Mouse (Mus musculus) heart, postnatal 4 days (tissue): ENCODE results near the gene Cdh12. TPM values are rescaled to one million over a fixed set of nuclear protein-coding genes. Genes with fewer than 3 reads are reported as not detected.
"Not testable (repeated sequence)": the region's sequence is repeated elsewhere in the genome, so short reads cannot be mapped to it uniquely, and the experiment has no call there.

Experiments
- DNase-seq: peaks from one replicate; pipeline ENCODE4 v3.0.0; 2021
- total RNA-seq, 2 experiments: library from RNA; stranded (reverse); gene quantifications; 2 replicates each; pipeline ENCODE4 v1.2.3; 2021

The Cdh12 gene
- under 1 TPM; 0.11 to 0.14 TPM for total RNA-seq

DNA sequence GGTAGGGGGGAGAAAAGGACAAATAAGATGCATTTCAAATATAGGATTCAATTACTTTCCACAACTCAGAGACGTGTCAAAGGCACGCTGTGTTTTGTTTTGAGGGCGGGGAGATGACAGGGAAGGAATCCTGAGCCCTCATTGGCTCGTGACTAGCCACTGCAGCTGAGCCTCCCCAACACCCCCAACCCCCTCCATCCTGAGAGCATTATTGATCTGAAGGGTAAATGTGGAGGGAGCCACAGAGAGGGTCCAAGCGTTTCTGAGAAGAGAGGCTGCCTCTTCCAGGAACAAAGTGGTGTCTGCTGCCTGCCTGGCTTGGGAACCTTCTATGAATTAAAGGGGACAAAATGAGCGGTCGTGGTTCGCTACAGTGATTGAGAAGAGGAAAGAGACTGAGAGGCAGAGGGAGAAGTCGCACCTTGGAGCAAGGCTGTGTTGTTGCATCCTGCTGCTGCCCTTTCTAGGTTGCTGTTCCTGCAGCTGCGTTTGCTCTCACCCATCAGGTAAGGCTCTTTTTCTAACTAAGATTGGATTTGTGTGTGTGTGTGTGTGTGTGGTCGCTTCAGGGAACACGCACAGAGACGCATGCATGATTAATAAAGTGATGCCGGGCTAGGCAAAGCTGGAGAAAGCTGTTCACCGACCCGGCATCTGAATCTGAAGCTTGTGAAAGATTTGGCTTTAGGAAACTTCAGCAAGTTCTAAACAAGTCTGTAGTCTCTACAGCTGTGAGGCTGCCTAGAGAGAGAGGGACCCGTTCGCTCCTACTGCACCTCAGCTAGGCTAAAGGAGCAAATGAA is at the start of gene Cdh12:
Gene Cdh12 (plus strand): TSS at position 405 of the 803 bp plus-strand sequence.
- DNase-seq = no peak

DNA sequence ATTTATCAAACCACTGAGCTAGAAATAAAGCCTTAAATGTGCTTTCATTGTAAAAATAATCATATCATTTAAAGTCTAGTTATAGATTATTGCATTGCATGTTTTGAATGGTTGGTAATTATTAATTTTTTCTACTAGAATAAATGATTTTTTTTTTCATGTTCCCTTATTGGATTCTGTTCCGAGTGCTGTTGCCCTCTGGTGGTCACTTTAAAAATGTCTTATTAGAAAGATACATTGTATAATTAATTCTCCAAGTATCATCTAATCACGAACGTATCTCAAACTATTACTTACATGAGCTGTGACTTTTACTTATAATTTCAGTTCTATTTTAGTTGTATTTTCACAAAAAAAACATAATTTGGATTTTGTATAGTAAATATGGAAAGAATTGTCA is 45.5 kb upstream of the Cdh12 start:
- no peak for DNase-seq

GRCm38 (mm10) chr15:20413397-20413796 is 35.7 kb upstream of the Cdh12 start:
- no peak for DNase-seq

DNA sequence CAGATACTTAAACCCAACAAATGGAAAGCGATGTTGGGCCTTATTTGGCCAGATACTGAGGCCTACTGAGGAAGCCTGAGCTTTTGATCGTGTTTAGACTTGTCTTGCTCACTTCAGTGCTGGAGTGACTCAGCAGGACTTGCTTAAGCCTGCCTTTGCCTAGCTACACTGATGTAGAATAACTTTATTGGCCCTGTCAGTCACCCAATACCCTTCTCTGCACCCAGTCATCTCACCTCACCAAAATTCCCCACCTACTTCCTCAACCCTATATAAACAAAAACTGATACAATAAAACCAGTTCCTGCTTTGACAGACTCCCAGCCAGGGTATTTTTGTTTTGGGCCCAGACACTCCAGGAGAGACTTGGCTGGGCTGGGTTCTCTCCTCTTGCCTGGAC is 12.7 kb upstream of the Cdh12 start:
- no peak for DNase-seq

GRCm38 (mm10) chr15:20450558-20450957 is 1.5 kb downstream of the Cdh12 start:
- no peak for DNase-seq

DNA sequence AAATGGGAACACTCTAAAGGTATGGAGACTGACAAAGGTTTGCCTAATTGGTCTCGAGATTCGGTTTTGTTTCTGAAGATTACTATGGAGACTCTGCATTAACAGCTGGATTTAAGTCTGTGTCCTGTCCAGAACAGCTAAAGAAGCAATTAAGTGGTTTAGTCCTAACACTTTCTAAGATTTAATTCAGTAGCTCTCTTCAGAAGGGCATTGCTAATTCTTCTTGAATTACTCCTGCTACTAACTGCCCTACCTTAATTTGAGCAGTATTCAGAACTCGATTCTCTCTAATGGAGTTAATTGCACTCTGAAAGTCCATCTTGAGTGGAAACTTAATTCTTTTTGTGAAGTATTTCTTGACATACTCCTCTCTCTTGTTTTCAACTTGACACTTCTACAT is 9.4 kb downstream of the Cdh12 start:
- DNase-seq = no peak

DNA sequence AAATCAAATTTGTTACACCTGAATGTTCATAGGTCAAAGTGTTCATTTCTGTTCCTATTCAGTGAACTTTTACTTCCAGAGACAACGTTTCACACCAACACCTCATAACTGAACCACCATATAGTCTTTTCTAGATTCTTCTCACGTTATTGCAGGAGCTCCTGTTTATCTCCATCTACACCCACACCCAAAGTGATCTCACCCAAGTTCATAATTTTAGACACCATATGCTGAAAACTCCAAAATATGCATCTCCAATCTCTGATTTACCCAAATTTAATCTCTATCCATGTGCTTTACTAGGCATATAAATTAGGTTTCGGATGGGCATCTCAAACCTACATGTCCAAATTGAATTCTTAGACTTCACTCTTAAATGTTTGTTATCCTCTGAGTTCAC is 13.4 kb downstream of the Cdh12 start:
- no peak for DNase-seq

DNA sequence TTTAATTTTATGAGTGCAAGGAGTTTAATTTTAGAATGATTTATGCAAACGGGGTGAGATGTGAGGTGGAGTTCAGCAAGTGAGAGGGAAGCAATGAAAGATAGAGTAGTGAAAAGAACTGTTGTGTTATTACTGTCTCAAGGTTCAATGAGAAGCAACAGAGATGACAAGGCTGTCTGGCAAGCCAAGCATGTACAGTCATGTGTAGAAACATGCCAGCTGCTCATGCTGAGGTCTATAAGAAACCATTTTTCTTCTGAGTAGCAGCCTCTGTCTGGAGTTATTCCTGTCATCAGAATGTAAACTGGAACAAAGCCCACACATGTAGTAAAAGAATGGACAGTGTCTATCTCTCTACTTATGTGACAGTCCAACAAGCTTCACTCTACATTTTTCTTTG is 14.5 kb downstream of the Cdh12 start:
- DNase-seq = no peak

DNA sequence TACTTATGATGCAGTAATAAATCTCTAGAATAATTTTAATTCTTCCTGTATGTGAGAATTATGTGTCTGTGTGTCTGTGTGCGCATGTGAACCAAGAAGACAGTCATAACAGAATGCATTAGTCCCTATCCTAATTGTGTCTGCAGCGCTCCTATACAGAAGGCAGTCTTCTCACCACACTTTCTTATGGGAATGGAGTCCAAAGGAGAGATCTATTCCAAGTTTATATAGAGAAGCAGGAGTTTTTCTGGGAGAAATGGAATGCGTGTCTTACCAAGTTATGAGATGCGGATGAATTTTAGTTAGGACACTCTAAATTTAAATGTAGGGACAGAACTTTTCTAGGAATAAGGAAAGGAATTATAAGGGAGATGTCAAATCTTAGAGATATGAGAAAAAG is 101.9 kb downstream of the Cdh12 start:
- no peak for DNase-seq

DNA sequence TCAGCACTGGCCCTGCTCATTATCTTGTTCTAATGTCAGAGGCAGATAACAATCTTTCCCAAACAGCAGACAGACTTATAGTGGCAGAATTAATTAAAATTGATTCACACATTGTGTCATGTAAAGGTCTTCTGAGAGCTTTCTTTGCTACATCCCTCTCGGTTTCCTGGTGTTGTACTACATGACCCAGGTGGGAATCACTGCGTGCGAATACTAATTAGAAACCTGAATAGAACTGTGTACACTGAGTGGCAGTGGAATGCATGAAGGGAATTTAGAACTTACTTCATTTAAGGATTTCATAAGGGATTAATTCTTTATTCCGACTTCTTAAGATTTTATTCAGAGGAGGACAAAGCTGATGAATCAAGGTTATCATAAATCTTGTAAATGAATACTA is 121.9 kb downstream of the Cdh12 start:
- no peak for DNase-seq

- DNase-seq = no peak
Measured at GRCm38 (mm10) chr15:20582567-20583075, 133.6 kb downstream of the Cdh12 start.

GRCm38 (mm10) chr15:20591599-20591998 is 142.5 kb downstream of the Cdh12 start:
- no peak for DNase-seq

DNA sequence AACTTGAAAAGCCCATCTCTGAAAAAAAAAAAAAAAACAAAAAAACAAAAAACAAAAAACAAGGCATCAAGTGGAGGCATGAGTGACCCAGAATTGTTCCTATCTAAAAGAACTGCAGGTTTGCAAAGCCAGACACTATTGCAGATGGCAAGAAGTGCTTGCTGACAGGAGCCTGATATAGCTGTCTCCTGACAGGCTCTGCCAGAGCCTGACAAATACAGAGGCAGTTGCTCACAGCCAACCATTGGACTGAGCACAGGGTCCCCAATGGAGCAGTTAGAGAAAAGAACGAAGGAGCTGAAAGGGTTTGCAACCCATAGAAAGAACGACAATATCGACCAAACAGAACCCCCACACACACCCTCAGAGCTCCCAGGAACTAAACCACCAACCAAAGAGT is 156.7 kb downstream of the Cdh12 start:
- peak; percentile 5 for DNase-seq

DNA sequence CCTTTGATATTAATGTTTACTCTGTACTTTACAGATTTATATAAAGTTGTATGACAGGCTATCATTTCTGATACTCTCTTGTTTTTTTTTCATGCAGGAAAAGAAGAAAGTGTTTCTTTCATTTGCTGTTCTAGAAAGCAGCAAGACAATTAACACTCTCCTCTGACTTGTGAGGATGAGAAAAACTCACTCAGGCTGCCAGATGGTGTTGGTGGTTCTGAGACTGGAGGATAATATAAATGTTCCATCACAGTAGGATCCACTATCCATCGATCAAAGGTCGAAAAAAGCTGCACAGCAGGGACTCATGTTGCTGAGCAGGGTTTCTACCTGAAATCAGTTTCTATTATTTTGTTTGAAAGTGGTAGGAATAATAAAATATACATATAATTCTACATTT is 185.5 kb downstream of the Cdh12 start:
- no peak for DNase-seq

GRCm38 (mm10) chr15:20639155-20639554 is 190.1 kb downstream of the Cdh12 start:
- no peak for DNase-seq

GRCm38 (mm10) chr15:20642905-20643414 is 193.9 kb downstream of the Cdh12 start:
- DNase-seq = no peak

DNA sequence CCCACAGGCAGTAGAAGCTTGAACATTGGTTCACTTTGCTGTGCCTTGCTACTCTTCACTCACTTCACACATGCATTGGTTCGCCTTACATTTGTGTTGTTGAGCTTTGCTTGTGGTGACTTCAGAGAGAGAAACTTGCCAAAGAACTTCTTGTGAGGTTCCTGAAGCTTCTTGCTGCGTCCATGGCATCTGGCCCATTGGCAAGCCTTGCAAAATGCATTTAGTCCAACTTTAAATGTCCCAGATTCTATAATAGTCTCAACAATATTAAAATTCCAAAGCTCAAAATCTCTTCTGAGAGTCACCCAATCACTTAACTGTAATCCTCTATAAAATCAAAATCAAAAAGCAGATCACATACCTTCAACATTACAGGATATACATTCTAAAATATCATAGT is 211.2 kb downstream of the Cdh12 start:
- DNase-seq = no peak

GRCm38 (mm10) chr15:20666650-20667049 is 217.6 kb downstream of the Cdh12 start, which contains the start of gene Acot10:
Gene Acot10 (minus strand): TSS chr15:20666750.
- no peak for DNase-seq

GRCm38 (mm10) chr15:20667350-20667749 is 218.3 kb downstream of the Cdh12 start:
- no peak for DNase-seq

GRCm38 (mm10) chr15:20667989-20668388 is 218.9 kb downstream of the Cdh12 start:
- DNase-seq = no peak

- DNase-seq = not testable (repeated sequence)
Measured at GRCm38 (mm10) chr15:20669507-20669906, 220.4 kb downstream of the Cdh12 start.

DNA sequence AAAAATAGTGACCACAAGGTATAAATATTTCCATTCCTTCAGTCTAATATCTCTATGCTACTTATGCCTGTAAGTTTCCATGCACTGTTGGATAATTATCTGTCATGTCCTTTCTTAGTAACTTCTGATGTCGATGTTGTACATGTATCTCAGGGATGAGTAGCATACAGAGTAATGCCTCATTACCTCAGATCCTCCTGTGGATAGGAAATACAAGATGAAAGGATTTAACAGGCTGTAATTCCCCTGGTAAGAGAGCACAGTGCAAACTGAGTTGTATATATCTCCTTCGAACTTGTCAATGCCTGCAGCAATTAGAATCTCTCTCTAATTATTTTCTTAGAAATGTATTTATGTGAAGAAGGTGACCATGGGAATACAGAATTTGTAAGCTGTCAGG is 233.7 kb downstream of the Cdh12 start:
- DNase-seq = no peak

GRCm38 (mm10) chr15:20684200-20684599 is 235.1 kb downstream of the Cdh12 start:
- DNase-seq = no peak

- no peak for DNase-seq
Measured at GRCm38 (mm10) chr15:20696229-20696628, 247.2 kb downstream of the Cdh12 start.
